Mouse (Mus musculus) megakaryocyte, embryonic 14.5 days (primary cell): ENCODE measurements around the gene Ager. TPM values are rescaled to one million over a fixed set of nuclear protein-coding genes. Genes with fewer than 3 reads are reported as not detected.

ENCODE experiments used
- H3K27me3 ChIP-seq: replicated peaks from 2 replicates; pipeline ENCODE3; 2012; ENCODE audit warnings: inconsistent platforms
- H3K36me3 ChIP-seq: replicated peaks from 2 replicates; pipeline ENCODE3; 2012; ENCODE audit warnings: low read length, inconsistent platforms, mixed read lengths
- H3K4me1 ChIP-seq: 2 replicates; pipeline ENCODE4 v1.6.1; 2012; ENCODE audit warnings: inconsistent platforms
- H3K4me3 ChIP-seq: replicated peaks from 2 replicates; pipeline ENCODE3; 2012; ENCODE audit warnings: moderate library complexity, mild to moderate bottlenecking, inconsistent platforms
- H3K9me3 ChIP-seq: 2 replicates; pipeline ENCODE4 v1.6.1; 2012; ENCODE audit warnings: inconsistent platforms
- FLI1 ChIP-seq: IDR thresholded peaks from 2 replicates; pipeline ENCODE4 v1.6.1; 2012; ENCODE audit warnings: low read length, inconsistent platforms, mixed read lengths
- GATA1 ChIP-seq: IDR thresholded peaks from 3 replicates; pipeline ENCODE4 v1.6.1; 2012; ENCODE audit warnings: mixed read lengths, low read length, inconsistent platforms, borderline replicate concordance
- polyA plus RNA-seq: library from polyadenylated mRNA; stranded (reverse); fragments of >175 nt; gene quantifications from 2 replicates; pipeline ENCODE4 v1.2.3, GENCODE M21; 2012; ENCODE audit warnings: low replicate concordance; ENCODE audit not compliant: insufficient read depth

Gene Ager
- polyA plus RNA-seq, 1 experiment: 32.8 TPM

DNA sequence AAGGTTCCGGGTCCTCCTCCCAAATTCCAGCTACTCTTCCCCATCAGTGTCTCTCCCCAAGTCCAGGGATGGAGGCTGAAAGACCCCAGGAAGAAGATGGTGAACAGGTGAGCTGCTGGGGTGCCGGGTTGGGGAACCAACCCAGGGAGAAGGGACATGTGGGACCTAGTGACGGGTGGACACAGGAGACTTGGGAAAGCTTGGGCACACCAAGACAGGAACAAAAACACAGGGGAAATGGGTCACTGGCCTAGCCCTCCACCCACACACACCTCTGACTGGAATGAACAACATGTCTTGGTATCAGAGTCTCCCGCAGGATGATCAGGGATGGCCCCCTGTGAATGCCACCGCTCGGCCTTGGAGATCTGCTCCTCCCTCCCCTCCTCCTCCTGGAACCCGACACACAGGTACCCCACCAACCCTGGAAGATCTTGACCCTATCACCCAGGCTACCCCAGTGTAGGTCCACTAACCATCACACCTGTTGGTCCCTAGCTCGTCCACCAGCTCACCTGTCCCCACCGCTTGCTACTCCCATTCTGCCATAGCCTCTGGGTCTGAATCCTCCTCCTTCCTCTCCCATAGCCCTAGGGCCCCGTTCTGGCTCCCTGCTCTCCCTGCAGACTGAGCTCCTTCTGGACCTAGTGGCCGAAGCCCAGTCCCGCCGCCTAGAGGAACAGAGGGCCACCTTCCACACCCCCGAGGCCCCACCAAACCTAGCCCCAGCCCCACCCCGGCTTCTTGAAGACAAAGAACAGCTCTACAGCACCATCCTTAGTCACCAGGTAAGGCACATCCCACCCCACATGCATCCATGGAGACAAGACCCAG, 7.3 kb upstream of the Ager start:
- peak overlapping the region; percentile 94 for H3K4me3 ChIP-seq
- H3K36me3 ChIP-seq: peaks cover 22% of the 10 kb centered on the region
- no peak for TF ChIP-seq GATA1
- no peak for TF ChIP-seq FLI1
- no peaks in the 10 kb centered on the region for H3K9me3 ChIP-seq
- peaks cover 75% of the 10 kb centered on the region for H3K4me1 ChIP-seq
- H3K27me3 ChIP-seq: peaks cover 9% of the 10 kb centered on the region

DNA sequence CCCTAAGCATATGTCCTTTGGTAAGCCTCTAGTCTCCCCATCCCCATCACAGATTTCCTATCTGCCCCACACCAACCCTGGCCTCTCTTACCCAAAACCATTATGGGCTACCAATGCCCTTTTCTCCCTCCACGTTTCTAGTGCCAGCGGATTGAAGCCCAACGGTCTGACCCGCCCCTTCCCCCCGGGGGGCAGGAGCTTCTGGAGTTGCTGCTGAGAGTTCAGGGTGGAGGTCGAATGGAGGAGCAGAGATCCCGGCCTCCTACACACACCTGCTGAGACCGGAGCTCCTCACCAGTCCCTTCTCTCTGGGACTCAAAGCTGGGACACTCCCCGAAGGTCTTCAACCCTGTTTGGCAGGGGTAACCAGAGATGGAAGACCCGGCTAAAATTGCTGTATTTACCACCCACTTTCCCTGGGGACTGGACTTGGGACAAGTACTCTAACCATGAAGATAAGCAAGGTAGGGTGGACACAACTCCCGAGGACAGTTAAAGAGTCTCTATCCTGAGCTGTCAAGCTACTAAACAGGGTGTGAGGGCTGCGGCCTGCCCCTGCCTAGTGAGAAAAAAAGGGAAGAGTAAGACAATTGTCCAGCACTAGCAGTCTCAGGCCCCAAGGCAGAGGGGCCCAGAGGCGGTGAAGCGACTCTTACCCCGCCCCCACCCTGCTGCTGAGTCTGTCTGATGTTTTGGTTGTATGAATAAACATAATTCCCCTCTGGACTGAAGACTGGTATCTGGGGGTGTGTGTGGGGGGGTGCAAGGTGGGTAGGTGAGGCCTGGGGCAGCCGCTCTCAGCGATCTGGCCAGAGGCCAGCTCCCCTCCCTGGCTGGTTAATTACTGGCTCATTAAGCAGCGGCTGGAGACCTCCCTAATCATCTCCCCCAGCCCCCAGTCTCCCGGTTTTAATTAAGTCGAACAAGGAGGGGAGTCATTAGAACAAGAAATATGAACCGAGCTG, 6.4 kb upstream of the Ager start, which contains the start of gene Pbx2:
TSS of gene Pbx2 (plus strand) at position 238 of the 965 bp plus-strand sequence.
- H3K4me3 ChIP-seq: peak within 1 kb of the TSS; percentile 94
- peaks cover 78% of the 10 kb centered on the region for H3K4me1 ChIP-seq
- TF ChIP-seq FLI1 (no peak), GATA1 (no peak)
- H3K36me3 ChIP-seq: peaks cover 32% of the 10 kb centered on the region
- H3K27me3 ChIP-seq: peaks cover 2% of the 10 kb centered on the region
- no peaks in the 10 kb centered on the region for H3K9me3 ChIP-seq

DNA sequence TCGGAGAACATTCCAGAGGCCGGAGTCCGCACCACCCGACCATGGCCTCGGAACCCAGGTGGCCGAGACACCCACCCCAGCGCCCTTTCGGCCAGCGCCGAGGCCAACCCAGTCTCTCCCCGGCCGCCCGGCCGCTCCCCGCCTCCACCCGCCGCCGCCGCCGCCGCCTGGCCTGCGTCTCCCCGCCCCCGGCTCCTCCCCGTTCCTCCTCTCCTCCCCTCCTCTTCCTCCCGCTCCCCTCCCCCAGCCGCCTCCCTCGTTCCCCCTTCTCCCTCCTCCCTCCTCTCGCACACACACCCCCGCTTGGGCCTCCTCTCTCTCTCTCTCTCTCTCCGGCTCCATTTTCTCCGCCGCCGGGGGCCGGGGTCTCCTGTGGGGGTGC, 5.7 kb upstream of the Ager start:
- no peak for TF ChIP-seq GATA1
- TF ChIP-seq FLI1: no peak
- Histone ChIP-seq H3K27me3 (no peaks in the 10 kb centered on the region), H3K4me1 (peaks cover 72% of the 10 kb centered on the region), H3K4me3 (peak overlapping the region; percentile 94), H3K36me3 (peaks cover 38% of the 10 kb centered on the region), H3K9me3 (no peaks in the 10 kb centered on the region)

DNA sequence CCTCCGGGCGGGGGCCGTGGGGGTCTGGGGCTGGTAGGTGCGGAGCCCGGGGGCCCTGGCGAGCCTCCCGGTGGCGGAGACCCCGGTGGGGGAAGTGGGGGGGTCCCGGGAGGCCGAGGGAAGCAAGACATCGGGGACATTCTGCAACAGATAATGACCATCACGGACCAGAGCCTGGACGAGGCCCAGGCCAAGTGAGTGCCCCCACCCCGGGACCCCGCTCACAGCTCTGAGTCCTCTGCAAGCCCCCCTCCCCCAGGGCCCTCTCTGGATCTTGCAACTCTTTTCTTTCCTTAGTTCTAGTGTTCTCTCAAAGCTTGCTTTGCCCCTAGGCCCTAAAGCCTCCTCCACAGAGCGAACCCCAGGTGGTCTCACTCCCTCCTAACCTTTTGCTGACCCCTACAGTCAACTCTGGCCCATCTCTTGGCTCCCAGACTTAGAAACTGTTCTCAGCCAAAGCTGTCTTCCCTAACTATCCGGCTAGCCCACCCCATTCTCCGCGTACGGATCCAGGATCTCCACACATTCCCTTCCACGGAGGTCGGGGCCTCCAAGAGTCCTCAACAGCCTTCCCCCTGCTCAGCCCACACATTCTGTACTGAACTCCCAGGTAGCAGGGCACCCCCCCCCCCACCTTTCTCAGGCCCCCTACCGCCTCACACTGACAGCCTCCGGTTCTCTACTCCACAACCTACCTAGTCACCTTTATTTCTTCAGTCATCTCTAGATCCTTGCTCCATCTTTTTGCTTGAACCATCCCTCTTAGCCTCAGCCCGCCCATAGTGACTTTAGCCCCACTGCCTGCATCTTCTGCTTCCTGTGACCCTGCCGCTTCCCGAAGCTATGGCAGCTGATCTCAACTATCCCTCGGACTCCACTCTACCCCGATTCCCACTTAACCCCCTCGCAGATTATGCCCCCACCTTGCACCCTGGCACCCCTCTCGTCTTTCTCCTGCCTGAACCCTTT, 4.8 kb upstream of the Ager start:
- no peak for TF ChIP-seq FLI1
- TF ChIP-seq GATA1: no peak
- H3K27me3 ChIP-seq: no peaks in the 10 kb centered on the region

DNA sequence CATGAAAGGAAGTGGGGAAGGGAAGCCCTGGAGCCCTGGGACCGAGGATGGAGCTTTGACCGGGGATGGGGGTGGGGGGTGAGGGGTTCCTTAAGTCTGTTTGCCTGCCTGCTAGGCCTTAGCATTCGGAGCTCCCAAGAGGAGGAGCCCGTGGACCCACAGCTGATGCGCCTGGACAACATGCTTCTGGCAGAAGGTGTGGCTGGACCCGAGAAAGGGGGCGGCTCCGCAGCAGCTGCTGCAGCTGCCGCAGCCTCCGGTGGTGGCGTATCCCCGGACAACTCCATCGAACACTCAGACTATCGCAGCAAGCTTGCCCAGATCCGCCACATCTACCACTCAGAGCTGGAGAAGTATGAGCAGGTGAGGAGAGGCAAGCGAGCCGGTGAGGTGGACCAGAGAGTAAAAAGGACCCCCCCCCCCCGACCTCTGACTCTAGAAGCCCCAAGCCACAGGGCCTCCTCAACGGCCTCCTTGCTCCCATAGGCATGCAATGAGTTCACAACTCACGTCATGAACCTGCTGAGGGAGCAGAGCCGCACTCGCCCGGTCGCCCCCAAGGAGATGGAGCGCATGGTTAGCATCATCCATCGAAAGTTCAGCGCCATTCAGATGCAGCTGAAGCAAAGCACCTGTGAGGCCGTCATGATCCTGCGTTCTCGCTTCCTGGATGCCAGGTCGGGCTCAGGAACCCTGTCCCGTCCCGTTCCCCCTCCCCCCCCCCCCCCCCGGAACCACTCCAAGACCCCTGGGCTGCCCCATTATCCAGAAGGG, 3.7 kb upstream of the Ager start:
- Histone ChIP-seq H3K9me3 (no peaks in the 10 kb centered on the region), H3K36me3 (peaks cover 42% of the 10 kb centered on the region), H3K4me3 (peak overlapping the region; percentile 94), H3K27me3 (no peaks in the 10 kb centered on the region), H3K4me1 (peaks cover 68% of the 10 kb centered on the region)
- TF ChIP-seq GATA1 (no peak), FLI1 (no peak)

More for the DNA sequence above, 4.8 kb upstream of the Ager start:
- peaks cover 39% of the 10 kb centered on the region for H3K36me3 ChIP-seq
- peaks cover 73% of the 10 kb centered on the region for H3K4me1 ChIP-seq
- H3K9me3 ChIP-seq: no peaks in the 10 kb centered on the region
- peak overlapping the region; percentile 94 for H3K4me3 ChIP-seq

DNA sequence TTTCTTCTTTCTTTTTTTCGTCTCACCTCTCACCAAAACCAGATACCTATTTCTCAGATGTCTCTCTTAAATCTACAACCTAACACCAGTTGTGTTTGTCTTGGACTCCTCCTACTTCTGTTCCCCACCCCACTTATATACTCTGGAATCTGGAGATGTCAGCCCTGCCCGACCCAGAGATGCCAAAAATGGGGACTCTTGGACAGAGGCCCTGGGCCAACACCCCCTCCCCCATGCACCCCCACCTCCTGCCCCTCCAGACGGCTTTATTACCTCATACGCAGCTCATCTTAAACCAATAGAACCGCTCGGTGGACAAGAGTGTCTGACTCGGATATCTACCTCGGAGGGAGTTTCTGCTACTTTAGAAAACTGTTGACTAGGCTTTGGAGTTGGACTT, 1.6 kb upstream of the Ager start:
- peaks cover 62% of the 10 kb centered on the region for H3K36me3 ChIP-seq
- H3K4me3 ChIP-seq: no peak overlapping the region
- no peaks in the 10 kb centered on the region for H3K9me3 ChIP-seq
- TF ChIP-seq GATA1 (no peak), FLI1 (no peak)
- no peaks in the 10 kb centered on the region for H3K27me3 ChIP-seq
- peaks cover 62% of the 10 kb centered on the region for H3K4me1 ChIP-seq

DNA sequence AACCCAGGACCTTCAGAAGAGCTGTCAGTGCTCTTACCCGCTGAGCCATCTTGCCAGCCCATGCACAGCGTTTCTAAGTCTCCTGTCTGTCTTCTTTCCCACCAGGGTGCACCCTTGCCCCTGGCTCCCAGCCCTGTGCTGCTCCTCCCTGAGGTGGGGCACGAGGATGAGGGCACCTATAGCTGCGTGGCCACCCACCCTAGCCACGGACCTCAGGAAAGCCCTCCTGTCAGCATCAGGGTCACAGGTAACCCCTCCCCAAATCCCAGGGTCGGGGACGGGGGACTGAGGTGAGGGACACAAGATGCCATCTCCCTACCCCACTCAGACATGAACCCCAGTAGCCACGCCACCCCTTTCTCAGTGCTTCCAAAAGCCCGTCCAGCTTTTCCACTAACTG, 2.2 kb downstream of the Ager start:
- Histone ChIP-seq H3K27me3 (no peaks in the 10 kb centered on the region), H3K4me3 (no peak overlapping the region), H3K36me3 (peaks cover 56% of the 10 kb centered on the region), H3K9me3 (no peaks in the 10 kb centered on the region), H3K4me1 (peaks cover 58% of the 10 kb centered on the region)
- TF ChIP-seq GATA1 (no peak), FLI1 (no peak)

DNA sequence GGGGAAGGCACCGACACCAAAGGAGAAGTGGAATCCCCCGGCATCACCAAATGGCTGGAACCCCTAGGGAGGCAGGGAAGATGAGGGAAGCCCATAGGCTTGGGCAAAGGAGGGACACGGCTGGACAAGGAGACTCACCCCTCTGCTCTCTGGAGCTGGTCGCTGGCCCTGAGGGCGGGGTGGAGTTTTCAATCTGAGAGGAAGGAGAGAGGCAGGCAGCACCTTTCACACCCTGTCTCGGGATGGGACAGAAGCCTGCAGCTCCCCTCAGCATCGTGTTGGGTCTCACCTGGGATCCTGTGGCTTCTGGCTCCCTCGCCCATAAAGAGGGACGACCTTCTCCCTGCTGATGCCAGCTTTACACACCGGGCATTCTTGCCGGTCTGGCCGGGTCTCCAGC, 4.1 kb downstream of the Ager start:
- TF ChIP-seq FLI1: no peak
- TF ChIP-seq GATA1: no peak
- H3K9me3 ChIP-seq: no peaks in the 10 kb centered on the region
- peaks cover 37% of the 10 kb centered on the region for H3K36me3 ChIP-seq
- peaks cover 61% of the 10 kb centered on the region for H3K4me1 ChIP-seq
- H3K4me3 ChIP-seq: peak overlapping the region; percentile 42
- no peaks in the 10 kb centered on the region for H3K27me3 ChIP-seq
